Mouse (Mus musculus): ENCODE results near the gene Ppp1r9a. TPM values are rescaled to one million over a fixed set of nuclear protein-coding genes. Genes with fewer than 3 reads are reported as not detected.
A peak's percentile ranks its signal among the peaks of the same experiment; 100 is the strongest.

Gene Ppp1r9a
- total RNA-seq, 2 experiments from 2014 or later: 191 to 212 TPM

DNA sequence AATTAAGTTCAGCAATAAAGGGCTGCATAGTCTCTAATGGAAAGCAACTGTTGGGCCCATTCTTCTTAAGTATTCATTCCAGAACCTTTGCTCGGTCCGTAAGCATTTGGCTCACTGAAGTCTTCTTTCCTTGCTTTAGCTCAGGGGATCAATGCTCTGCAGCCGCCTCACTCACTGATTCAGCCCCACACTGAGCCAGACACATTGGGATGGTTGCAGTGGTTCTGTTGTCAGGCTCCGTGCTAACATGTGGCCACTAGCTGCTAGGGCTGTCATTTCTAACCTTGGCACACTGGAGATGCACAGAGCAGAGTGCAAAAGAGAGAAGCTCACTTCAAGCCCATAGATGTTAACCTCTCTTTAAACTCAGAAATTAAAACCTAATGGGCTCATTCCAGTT, 96.2 kb downstream of the Ppp1r9a start:
- DNase-seq (ENCODE audit: low spot score in 2 of 2): no peak
- intact Hi-C loops (cut with DNase I): no loop called here

DNA sequence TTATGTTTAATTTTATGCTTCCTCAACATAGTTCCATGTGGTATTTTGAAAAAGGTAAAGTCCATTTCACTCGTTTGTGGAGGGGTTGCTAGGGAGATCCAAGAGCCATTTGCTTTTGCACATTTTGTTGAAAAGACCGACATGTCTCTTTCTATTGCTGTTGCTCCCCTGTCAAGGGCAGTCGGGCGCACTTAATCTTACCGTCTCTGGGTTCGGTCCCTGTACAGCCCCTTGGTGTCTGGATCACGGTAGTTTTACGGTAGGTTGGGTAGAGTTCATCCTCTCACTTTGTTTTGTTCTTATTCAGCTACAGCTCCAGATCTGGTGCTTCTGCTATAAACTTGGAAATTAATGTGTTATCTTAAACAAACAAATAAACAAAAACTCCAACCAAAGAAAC, 98.1 kb downstream of the Ppp1r9a start:
- no peak for DNase-seq (ENCODE audit: low spot score in 2 of 2)
- intact Hi-C loops (cut with DNase I): no loop called here

DNA sequence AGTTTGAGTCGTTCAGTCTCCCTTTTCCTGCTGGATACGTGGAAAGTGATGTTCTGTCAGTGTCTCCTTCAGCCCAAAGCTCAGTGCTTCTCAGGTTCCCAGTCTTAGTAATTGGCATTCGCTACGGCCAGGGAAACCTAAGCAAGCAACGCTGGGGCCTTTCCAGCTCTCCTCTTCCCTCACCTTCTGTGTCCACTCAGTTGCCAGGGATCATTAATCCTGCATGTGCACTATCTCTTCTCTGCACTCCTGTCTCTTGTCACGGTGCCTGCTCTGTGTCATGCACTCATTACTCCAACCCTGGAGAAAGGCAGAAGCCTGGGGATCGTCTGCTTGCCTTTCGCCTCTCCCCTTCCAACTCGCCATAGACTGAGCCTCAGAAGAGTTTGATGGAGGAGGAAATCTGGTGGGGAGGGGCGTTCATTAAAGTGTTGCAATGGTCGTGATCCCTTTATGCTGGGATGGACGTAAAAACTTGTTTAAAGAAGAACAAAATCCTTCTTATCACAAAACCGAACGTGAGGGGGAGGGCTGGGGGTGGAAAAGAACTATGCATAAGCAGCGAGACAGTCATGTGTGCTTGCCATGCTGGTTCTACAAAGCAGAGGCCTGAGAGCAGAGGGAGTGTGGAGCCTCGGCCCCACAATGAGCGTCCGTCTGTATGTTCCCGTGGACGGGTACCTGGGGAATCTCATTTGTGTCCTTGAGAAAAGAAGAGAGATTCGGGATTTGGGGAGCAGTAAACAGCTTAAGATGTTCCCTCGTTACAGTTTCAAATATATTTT, 103.0 kb downstream of the Ppp1r9a start:
- DNase-seq (ENCODE audit: low spot score in 2 of 2): peak in 1 of 2 experiments; percentile 16
- intact Hi-C loops (cut with DNase I): no loop called here

DNA sequence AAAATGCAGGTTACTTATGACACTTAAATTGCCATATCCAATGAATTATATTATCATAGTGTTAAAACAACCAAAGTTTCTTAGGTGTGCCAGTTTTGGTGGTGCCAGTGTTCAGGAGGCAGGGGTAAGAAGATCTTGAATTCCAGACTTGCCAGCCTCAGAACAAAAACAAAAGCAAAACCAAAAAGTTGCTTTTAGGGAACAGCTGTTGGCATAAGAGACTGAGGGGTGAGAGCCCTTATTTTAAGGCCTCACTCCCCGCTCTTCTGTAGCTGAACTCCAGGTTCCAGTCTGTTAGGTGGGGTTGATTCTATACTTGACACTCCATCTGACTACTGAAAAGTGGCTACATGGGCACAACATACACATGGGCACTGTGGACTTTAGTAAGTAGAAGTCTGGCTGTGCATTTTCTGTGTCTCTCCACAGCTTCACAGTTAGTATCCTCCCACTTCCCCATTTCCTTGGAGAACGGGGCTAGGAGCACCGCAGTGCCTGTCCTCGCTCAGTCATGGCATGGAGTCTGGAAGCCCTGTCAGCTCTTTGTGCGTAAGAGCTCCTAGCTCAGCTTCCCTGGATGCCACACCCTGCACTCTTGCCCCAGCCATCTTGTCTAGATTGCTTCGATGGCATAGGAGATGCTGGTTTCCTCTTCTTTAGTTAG, 103.7 kb downstream of the Ppp1r9a start:
- DNase-seq (ENCODE audit: low spot score in 2 of 2): peak in 1 of 2 experiments; percentile 50
- intact Hi-C loops (cut with DNase I): no loop called here

DNA sequence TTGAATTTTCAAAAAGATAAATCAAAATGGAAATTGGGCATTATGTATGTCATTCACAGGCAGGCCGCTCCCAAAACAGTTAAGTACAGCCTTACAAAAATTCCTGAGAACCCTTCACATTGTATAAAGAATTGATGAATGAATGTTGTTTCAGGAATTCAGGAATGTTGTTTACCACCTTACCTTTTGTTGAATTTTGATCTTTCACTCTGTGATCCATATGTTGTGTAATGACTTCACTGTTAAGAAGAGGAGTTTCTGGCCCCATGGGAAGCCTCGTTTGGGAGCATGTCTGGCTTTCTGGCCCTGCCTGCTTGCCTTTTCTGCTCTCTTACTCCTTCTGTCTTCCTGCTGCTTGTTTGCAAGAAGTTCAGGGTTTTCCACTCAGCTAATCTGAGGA, 105.4 kb downstream of the Ppp1r9a start:
- intact Hi-C loops (cut with DNase I): no loop called here
- DNase-seq (ENCODE audit: low spot score in 2 of 2): no peak

DNA sequence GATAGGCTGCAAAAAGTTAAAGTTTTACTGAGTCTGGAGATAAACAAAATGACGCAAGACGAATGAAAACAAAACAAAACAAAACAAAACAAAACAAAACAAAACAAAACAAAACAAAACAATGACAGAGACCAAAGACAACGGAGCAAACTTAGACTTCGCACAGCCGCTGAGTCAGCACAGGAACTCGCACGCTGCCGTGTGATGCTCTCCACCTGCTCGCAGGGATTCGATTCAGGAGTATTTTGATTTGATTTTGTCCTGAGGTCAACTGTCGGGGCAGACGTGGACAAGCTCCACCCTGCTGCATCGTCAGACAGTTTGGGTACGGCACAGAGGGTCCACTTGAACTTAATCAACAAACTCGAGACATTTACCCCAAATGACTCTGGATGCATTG, 105.9 kb downstream of the Ppp1r9a start:
- intact Hi-C loops (cut with DNase I): no loop called here
- no peak for DNase-seq (ENCODE audit: low spot score in 2 of 2)

DNA sequence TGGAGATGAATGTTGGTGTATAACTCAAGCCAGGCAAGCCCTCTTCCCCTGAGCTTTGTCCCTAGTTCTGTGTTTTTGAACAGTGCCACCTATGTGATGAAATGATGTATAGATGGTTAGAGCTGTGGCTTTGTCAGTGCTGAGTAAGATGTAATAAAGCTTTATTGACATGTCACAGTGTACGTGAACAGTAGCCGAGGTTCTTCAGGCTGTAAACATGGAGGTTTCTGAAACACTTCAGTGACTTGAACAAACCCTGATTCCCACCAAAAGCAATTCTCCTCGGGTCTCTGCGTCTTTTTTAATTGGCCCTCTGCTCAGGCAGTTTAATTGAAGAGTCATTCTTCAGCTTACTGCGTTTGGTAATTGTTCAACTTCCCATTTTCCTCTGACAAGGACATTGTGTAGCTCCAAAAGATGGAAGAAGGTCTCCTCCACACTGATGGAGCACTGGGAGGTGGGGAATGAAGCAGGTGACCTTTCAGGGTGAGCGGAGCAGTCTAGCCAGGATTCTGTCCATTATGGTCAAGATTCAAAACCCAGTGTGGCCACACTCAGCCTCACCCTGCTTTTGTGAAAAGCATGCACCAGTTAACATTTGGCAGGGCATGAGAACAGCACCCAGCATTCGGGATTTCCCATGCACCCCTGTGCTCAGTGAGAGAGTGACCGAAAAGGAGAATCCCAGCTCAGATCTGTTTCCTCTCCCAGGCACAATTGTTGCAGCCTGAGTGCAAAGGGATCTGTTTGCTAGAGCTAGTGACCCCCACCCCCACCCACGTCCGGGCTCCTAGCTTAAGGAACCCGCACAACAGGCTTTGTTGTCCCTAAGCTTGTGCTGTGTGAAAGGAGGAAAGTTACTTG, 108.1 kb downstream of the Ppp1r9a start:
- no peak for DNase-seq (ENCODE audit: low spot score in 2 of 2)
- intact Hi-C loops (cut with DNase I): no loop called here

DNA sequence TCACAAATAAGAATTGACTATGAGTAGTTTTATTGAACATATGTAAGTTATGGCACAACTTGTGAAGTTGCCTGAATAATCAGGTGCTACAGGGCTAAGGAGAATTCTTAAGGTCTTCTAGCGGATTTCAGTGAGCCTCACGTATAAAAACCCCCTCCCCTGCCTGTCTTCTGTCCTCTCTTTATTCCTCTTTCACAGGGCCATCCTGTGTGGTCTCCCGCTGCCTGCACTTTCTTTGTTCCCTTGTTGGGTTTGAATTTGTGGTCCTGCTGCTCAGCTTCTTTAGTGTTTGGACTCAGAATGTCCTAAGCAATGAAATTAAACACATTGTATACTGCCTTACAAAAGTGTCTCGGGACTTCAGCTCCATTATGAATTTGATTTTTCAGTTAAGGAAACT, 110.1 kb downstream of the Ppp1r9a start:
- intact Hi-C loops (cut with DNase I): no loop called here
- DNase-seq (ENCODE audit: low spot score in 2 of 2): no peak

DNA sequence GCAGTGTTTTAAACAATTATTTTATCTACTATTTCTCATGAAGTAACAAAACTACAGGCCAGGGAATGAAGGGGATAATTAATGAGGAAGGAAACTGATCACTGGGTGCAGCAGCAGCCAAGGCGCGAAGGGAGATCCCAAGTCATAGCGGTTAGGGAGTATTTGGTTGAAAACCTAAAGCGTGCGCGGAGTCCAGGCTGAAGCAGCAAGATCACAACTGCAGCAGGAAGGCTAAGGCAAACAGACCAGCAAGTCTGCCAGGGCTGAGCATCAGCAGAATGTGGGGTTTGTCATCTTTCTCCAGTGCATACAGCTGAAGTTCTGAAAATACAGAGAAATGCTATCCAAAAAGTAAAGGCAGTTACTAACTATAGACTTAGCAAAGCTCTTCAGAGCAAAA, 111.8 kb downstream of the Ppp1r9a start:
- peak in 1 of 2 experiments; percentile 66 for DNase-seq (ENCODE audit: low spot score in 2 of 2)
- intact Hi-C loops (cut with DNase I): no loop called here

DNA sequence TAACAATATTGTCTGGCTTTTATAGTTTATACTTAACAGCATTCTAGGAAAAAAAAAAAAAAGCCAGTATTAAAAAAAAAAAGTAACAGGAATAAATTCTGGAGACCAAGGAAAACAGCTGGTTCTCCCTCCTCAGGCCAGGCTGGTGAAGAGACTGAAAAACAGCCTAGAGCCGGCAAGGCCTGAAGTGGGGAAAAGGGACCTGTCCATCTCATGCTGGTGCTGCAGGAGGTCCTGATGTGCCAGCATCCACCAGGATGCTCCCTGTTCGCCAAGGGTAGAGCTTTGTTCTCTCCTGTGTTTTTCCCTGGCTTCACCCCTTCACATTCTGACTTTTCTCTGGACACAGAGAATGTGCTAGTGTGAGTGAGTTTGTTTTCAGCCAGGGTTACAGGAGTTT, 112.5 kb downstream of the Ppp1r9a start:
- DNase-seq (ENCODE audit: low spot score in 2 of 2): no peak
- intact Hi-C loops (cut with DNase I): no loop called here

DNA sequence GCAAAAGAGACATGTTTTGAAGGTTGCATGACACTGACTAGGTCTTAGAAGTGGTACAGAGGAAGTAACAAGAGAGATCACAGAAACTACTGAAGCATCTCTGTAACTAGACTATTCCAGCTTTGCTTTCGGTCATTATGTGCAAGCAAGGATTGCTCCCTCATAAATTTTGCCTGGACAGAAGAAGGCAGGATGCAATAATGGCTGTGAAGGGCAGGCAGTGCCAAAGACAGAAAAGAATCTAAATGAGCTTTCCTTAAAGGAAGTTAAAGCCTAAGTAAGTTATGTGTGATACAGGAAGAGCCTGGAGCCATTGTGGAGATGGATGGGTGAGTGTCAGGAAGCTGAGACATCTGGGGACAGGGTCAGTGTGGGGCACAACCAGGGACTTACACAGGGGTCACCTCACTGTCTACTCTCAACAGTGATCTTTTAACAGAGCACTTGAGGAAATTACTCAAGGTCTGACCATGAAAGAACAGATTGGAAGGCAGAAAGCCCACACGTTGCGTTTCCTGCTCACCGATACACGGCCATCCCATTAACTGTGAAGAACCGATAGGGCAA, 115.3 kb downstream of the Ppp1r9a start:
- DNase-seq (ENCODE audit: low spot score in 2 of 2): no peak
- intact Hi-C loops (cut with DNase I): no loop called here

DNA sequence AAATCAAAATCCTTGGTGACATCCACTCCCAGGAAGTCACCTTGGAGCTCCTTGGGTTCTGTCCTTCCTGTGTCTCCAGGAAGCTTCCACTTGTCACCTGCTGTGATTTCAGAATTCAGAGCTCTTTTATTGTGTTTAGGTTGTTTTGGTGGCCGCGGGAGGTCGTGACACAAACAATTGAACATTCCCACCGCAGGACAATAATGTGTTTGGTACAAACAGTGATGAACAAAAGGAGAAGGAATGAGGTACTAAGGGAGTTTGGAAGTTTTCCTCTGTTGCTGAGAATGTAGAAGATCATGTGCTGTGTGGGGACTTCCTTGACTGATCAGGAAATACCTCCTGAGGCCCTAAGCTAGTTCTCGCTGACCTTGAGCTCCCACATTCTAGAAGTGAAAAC, 116.5 kb downstream of the Ppp1r9a start:
- intact Hi-C loops (cut with DNase I): no loop called here

DNA sequence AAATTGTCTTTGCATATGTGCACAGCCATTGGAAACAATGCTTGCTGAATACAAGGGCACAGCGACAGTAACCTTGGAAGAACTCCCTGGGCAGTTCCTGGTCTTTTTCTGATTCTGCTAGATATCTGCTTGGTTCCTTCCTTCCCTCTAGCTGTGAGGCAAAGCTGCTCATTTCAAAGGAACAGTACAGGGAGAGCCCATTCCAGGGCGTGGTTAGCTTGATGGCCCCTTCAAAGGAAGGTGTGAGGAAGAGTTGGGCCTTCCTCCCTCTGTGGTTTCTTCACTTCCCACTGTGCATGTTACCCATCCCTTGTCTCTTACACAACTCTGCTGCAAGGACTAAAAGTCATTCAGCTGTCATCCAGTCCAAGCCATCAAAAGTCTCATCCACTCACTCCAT, 117.3 kb downstream of the Ppp1r9a start:
- intact Hi-C loops (cut with DNase I): no loop called here
- no peak for DNase-seq (ENCODE audit: low spot score in 2 of 2)

More for the DNA sequence above, 116.5 kb downstream of the Ppp1r9a start:
- DNase-seq (ENCODE audit: low spot score in 2 of 2): no peak

DNA sequence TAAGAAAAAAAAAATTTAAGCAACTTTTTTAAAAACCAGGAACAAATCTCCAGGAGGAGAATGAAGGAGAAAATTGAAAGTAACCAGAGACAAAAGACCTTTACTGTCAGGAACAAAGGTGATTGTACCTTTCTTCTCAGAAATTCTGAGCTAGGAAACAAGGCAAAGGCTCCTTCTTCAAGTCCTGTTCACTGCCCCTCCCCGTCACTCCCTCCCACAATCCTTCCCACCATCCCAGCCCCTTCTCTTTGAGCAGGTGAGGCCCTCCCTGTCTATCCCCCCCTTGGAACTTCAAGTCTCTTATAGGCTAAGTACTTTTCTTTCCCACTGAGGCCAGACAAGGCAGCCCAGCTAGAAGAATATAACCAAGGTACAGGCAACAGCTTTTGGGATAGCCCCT, 117.8 kb downstream of the Ppp1r9a start:
- intact Hi-C loops (cut with DNase I): no loop called here
- no peak for DNase-seq (ENCODE audit: low spot score in 2 of 2)

DNA sequence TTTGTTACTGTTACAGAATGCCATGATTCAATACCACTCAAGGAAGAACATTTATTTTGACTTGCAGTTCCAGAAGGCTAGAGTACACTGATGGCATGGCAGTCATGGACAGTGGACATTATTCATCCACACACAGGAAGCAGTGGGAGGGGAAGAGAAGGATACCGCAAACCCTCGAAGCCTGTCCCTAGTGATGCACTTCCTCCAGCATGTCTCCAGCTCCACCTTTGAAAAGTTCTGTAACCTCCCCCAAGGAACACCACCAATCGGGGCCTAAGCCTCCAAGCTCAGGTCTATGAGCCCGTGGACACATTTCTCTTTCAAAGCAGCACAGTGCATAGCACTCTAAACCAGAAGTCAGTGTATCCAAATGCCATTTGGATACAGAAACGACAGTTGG, 120.0 kb downstream of the Ppp1r9a start:
- intact Hi-C loops (cut with DNase I): no loop called here
- DNase-seq (ENCODE audit: low spot score in 2 of 2): no peak

DNA sequence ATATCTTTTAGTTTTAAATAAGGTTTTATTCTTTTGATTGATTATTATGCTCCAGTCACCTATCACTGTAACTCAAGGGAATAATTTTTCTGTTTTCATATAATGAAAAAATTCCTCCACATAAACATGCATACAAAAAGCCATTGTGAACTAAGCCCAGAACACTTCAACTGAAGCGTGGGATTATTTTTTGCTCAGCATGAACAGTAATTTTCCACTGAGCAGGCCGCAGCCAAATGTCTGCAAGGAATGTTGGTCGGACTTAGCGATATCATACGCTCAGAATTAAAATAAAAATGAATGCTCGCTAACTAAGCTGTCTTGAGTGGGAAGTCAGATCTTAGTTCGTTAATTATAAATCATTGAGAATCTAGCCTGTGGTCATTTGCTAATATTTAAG, 122.2 kb downstream of the Ppp1r9a start:
- intact Hi-C loops (cut with DNase I): no loop called here
- peak in 1 of 2 experiments; percentile 42 for DNase-seq (ENCODE audit: low spot score in 2 of 2)

DNA sequence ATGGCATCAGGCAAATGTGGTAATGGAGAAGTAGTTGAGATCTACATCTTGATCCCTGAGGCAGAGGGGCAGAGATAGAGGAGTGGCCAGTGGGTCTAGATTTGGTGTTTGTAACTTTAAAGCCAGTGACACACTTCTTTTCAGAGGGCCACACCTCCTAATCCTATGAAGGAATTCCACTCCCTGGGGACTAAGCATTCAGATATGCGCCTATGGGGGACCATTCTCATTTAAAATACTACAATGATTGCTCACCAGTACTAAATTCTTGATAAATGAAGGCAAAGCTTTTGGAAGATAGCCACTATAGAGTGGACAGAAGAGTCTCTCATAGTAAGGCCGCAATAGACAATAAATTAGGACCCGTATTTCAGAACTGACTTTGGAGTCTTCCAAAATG, 124.1 kb downstream of the Ppp1r9a start:
- DNase-seq (ENCODE audit: low spot score in 2 of 2): no peak
- intact Hi-C loops (cut with DNase I): no loop called here

DNA sequence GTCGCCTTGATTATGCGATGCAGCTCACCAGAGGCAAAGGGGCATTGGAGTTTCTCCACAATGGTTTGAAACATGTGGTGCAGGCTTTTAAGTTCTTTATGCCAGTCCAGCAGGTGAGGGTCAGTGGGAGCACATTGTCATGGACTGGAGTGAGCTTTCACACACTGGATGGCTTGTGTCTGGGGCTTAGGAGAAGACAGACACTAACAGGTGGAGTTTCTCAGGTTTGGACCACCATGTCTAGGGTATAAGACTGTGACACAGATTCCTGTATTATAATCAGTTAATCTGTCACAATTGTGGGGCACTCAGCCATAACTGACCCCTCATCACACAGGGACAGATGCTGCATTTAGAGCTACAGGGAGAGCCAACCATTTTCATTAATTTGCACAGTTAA, 124.5 kb downstream of the Ppp1r9a start:
- intact Hi-C loops (cut with DNase I): no loop called here

DNA sequence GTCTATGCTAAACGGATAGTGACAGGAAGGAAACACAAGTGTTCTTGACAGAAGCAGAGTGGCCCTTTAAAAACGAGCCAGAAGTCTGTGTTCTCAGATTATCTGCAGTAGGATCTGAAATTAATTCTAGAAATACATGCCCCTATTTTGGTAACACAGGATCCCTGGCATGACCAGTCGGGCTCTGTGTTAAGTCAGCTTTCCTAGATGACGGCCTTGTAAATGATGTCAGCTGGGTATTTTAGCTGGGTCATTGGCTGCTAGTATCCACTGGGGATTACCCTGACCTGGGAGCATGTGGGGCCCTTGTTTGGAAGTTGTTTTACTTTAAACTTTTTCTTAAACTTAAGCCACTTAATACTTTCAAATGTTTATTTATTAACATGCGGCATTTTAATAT, 125.1 kb downstream of the Ppp1r9a start:
- intact Hi-C loops (cut with DNase I): no loop called here
- DNase-seq (ENCODE audit: low spot score in 2 of 2): no peak

More for the DNA sequence above, 124.5 kb downstream of the Ppp1r9a start:
- no peak for DNase-seq (ENCODE audit: low spot score in 2 of 2)

Measured in left cerebral cortex, postnatal 25 days (tissue).